Mouse (Mus musculus) forebrain, embryonic 13.5 days (tissue): ENCODE measurements around the gene Nrp2. TPM values are rescaled to one million over a fixed set of nuclear protein-coding genes. Genes with fewer than 3 reads are reported as not detected.

ENCODE experiments used
- ATAC-seq: fragments of 200-750 bp; cut with Nextera tagmentation; 2 replicates; pipeline ENCODE4 v1.8.0; 2017
- H3K27ac ChIP-seq: fragments of 300-500 bp; sonication (generic); 2 replicates; pipeline ENCODE4 v1.5.1; 2015; ENCODE audit warnings: inconsistent platforms, mild to moderate bottlenecking, moderate library complexity
- H3K27me3 ChIP-seq: fragments of 300-500 bp; sonication (generic); 2 replicates; pipeline ENCODE4 v1.6.1; 2015; ENCODE audit warnings: mild to moderate bottlenecking, inconsistent platforms
- H3K36me3 ChIP-seq: fragments of 300-500 bp; sonication (generic); 2 replicates; pipeline ENCODE4 v1.6.1; 2015; ENCODE audit warnings: mild to moderate bottlenecking, inconsistent platforms; ENCODE audit not compliant: poor library complexity, severe bottlenecking
- H3K4me1 ChIP-seq: fragments of 300-500 bp; sonication (generic); 2 replicates; pipeline ENCODE4 v1.6.1; 2015; ENCODE audit warnings: inconsistent platforms
- H3K4me2 ChIP-seq: fragments of 300-500 bp; sonication (generic); 2 replicates; pipeline ENCODE4 v1.6.1; 2015; ENCODE audit warnings: inconsistent platforms, mild to moderate bottlenecking, moderate library complexity
- H3K4me3 ChIP-seq: fragments of 300-500 bp; sonication (generic); 2 replicates; pipeline ENCODE4 v1.5.1; 2015; ENCODE audit warnings: mild to moderate bottlenecking, inconsistent platforms
- H3K9ac ChIP-seq: fragments of 300-500 bp; sonication (generic); 2 replicates; pipeline ENCODE4 v1.6.1; 2015; ENCODE audit warnings: mild to moderate bottlenecking, inconsistent platforms
- H3K9me3 ChIP-seq: fragments of 300-500 bp; sonication (generic); replicated peaks from 2 replicates; pipeline ENCODE4 v1.6.1; 2016; ENCODE audit warnings: inconsistent platforms
- WGBS: fragments of 180-500 bp; shearing (Covaris S2); methylation state at CpG from one replicate; pipeline ENCODE4 v1.1.7; 2015; 5-methylcytosine and 5-hydroxymethylcytosine counted together
- polyA plus RNA-seq: library from polyadenylated mRNA; unstranded; fragments of >200 nt; fragmentation: Nextera tagmentation; extraction: Ambion mirVana; gene quantifications from 2 replicates; pipeline ENCODE4 v1.2.1, GENCODE M21; 2015

Nrp2 gene
- polyA plus RNA-seq, 1 experiment from 2014 or later: 19.5 TPM

GRCm38 (mm10) chr1:62821509-62822398 is 118.7 kb downstream of the Nrp2 start:
- no peak for ATAC-seq
- H3K9me3 ChIP-seq: no peaks in the 10 kb centered on the region
- H3K9ac ChIP-seq: no peak overlapping the region
- no peaks in the 10 kb centered on the region for H3K27me3 ChIP-seq
- no peaks in the 10 kb centered on the region for H3K4me1 ChIP-seq
- H3K4me3 ChIP-seq: no peak overlapping the region
- no peaks in the 10 kb centered on the region for H3K36me3 ChIP-seq
- WGBS: 62% methylated on average over 10 of the region's 10 CpGs
- no peak overlapping the region for H3K27ac ChIP-seq
- no peak overlapping the region for H3K4me2 ChIP-seq

- H3K4me3 ChIP-seq: no peak overlapping the region
- no peak overlapping the region for H3K9ac ChIP-seq
- H3K4me1 ChIP-seq: no peaks in the 10 kb centered on the region
- H3K9me3 ChIP-seq: no peaks in the 10 kb centered on the region
- no peak overlapping the region for H3K4me2 ChIP-seq
- 78% methylated on average over 6 of the region's 6 CpGs for WGBS
- H3K27me3 ChIP-seq: no peaks in the 10 kb centered on the region
- no peak for ATAC-seq
- H3K36me3 ChIP-seq: no peaks in the 10 kb centered on the region
- H3K27ac ChIP-seq: no peak overlapping the region
These were observed 120.6 kb downstream of the Nrp2 start for GRCm38 (mm10) chr1:62823549-62824195.

GRCm38 (mm10) chr1:62825822-62826765 is 123.0 kb downstream of the Nrp2 start:
- H3K4me1 ChIP-seq: no peaks in the 10 kb centered on the region
- no peak for ATAC-seq
- H3K27ac ChIP-seq: no peak overlapping the region
- H3K9me3 ChIP-seq: no peaks in the 10 kb centered on the region
- no peak overlapping the region for H3K9ac ChIP-seq
- no peak overlapping the region for H3K4me2 ChIP-seq
- 87% methylated on average over 17 of the region's 17 CpGs for WGBS
- no peaks in the 10 kb centered on the region for H3K36me3 ChIP-seq
- no peaks in the 10 kb centered on the region for H3K27me3 ChIP-seq
- H3K4me3 ChIP-seq: no peak overlapping the region

- no peak for ATAC-seq
- Histone ChIP-seq H3K9me3 (no peaks in the 10 kb centered on the region), H3K4me2 (no peak overlapping the region), H3K4me1 (no peaks in the 10 kb centered on the region), H3K27ac (no peak overlapping the region), H3K4me3 (no peak overlapping the region), H3K27me3 (no peaks in the 10 kb centered on the region), H3K36me3 (no peaks in the 10 kb centered on the region), H3K9ac (no peak overlapping the region)
- WGBS: 70% methylated on average over 10 of the region's 10 CpGs
These were observed 124.2 kb downstream of the Nrp2 start for GRCm38 (mm10) chr1:62827316-62827715.

- no peak for ATAC-seq
- Histone ChIP-seq H3K4me2 (no peak overlapping the region), H3K27ac (no peak overlapping the region), H3K9me3 (no peaks in the 10 kb centered on the region), H3K4me3 (no peak overlapping the region), H3K27me3 (no peaks in the 10 kb centered on the region), H3K9ac (no peak overlapping the region), H3K4me1 (no peaks in the 10 kb centered on the region), H3K36me3 (no peaks in the 10 kb centered on the region)
- 70% methylated on average over 4 of the region's 4 CpGs for WGBS
These were observed 125.1 kb downstream of the Nrp2 start for GRCm38 (mm10) chr1:62828156-62828555.

GRCm38 (mm10) chr1:62829690-62830417 is 126.8 kb downstream of the Nrp2 start:
- H3K9ac ChIP-seq: no peak overlapping the region
- peaks cover 7% of the 10 kb centered on the region; the same call in 1 of the 2 replicates for H3K9me3 ChIP-seq
- H3K36me3 ChIP-seq: no peaks in the 10 kb centered on the region
- H3K4me3 ChIP-seq: no peak overlapping the region
- H3K27ac ChIP-seq: no peak overlapping the region
- 84% methylated on average over 4 of the region's 4 CpGs for WGBS
- no peaks in the 10 kb centered on the region for H3K4me1 ChIP-seq
- no peak for ATAC-seq
- no peak overlapping the region for H3K4me2 ChIP-seq
- no peaks in the 10 kb centered on the region for H3K27me3 ChIP-seq

- H3K36me3 ChIP-seq: no peaks in the 10 kb centered on the region
- peaks cover 7% of the 10 kb centered on the region; the same call in 1 of the 2 replicates for H3K9me3 ChIP-seq
- H3K4me1 ChIP-seq: no peaks in the 10 kb centered on the region
- WGBS: 83% methylated on average over 7 of the region's 7 CpGs
- H3K4me2 ChIP-seq: no peak overlapping the region
- no peak overlapping the region for H3K27ac ChIP-seq
- no peak overlapping the region for H3K9ac ChIP-seq
- ATAC-seq: no peak
- no peaks in the 10 kb centered on the region for H3K27me3 ChIP-seq
- no peak overlapping the region for H3K4me3 ChIP-seq
These were observed 127.3 kb downstream of the Nrp2 start for GRCm38 (mm10) chr1:62830418-62830769.

GRCm38 (mm10) chr1:62831725-62832455 is 128.8 kb downstream of the Nrp2 start:
- Histone ChIP-seq H3K9me3 (peaks cover 7% of the 10 kb centered on the region; the same call in 1 of the 2 replicates), H3K4me1 (no peaks in the 10 kb centered on the region), H3K9ac (no peak overlapping the region), H3K27me3 (no peaks in the 10 kb centered on the region), H3K27ac (no peak overlapping the region), H3K36me3 (no peaks in the 10 kb centered on the region), H3K4me3 (no peak overlapping the region), H3K4me2 (no peak overlapping the region)
- no peak for ATAC-seq
- 83% methylated on average over 6 of the region's 6 CpGs for WGBS

- H3K9ac ChIP-seq: no peak overlapping the region
- H3K9me3 ChIP-seq: peaks cover 7% of the 10 kb centered on the region; the same call in 1 of the 2 replicates
- H3K4me3 ChIP-seq: no peak overlapping the region
- no peaks in the 10 kb centered on the region for H3K36me3 ChIP-seq
- H3K27me3 ChIP-seq: no peaks in the 10 kb centered on the region
- H3K4me1 ChIP-seq: no peaks in the 10 kb centered on the region
- no peak for ATAC-seq
- no peak overlapping the region for H3K4me2 ChIP-seq
- WGBS: 90% methylated on average over 1 of the region's 1 CpGs
- no peak overlapping the region for H3K27ac ChIP-seq
These were observed 130.3 kb downstream of the Nrp2 start for GRCm38 (mm10) chr1:62833356-62833755.

- no peak overlapping the region for H3K4me3 ChIP-seq
- WGBS: 86% methylated on average over 1 of the region's 1 CpGs
- ATAC-seq: no peak
- no peak overlapping the region for H3K4me2 ChIP-seq
- no peaks in the 10 kb centered on the region for H3K27me3 ChIP-seq
- H3K4me1 ChIP-seq: no peaks in the 10 kb centered on the region
- H3K9ac ChIP-seq: no peak overlapping the region
- no peaks in the 10 kb centered on the region for H3K36me3 ChIP-seq
- no peak overlapping the region for H3K27ac ChIP-seq
- peaks cover 7% of the 10 kb centered on the region; the same call in 1 of the 2 replicates for H3K9me3 ChIP-seq
These were observed 131.5 kb downstream of the Nrp2 start for GRCm38 (mm10) chr1:62834443-62835185.
